Mouse (Mus musculus) spleen, adult 10 weeks (tissue): ENCODE results near the gene Mycbpap. TPM values are rescaled to one million over a fixed set of nuclear protein-coding genes. Genes with fewer than 3 reads are reported as not detected.

Source experiments
- polyA plus RNA-seq: library from polyadenylated mRNA; stranded (reverse); fragments of 350-450 nt; fragmentation: Illumina TruSeq; extraction: RNeasy Lipid Tissue Mini Kit (QIAGEN cat#74804); gene quantifications from one replicate; pipeline ENCODE4 v1.2.3, GENCODE M21; 2015; ENCODE audit warnings: low replicate concordance; ENCODE audit not compliant: insufficient read depth

Gene Mycbpap
- 0.18 TPM for polyA plus RNA-seq

GRCm38 (mm10) chr11:94521219-94521843 lies at the start of gene Mycbpap:
Gene Mycbpap, minus strand, starts transcription at chr11:94521742.

GRCm38 (mm10) chr11:94564437-94565150 lies 43.1 kb upstream of the Mycbpap start, which contains the start of gene Chad:
Gene Chad, plus strand, starts transcription at chr11:94565047.

GRCm38 (mm10) chr11:94548888-94549690 lies 27.5 kb upstream of the Mycbpap start, which contains the start of gene Rsad1:
Gene Rsad1, minus strand, starts transcription at chr11:94549255.

GRCm38 (mm10) chr11:94499661-94500152 lies 21.8 kb downstream of the Mycbpap start, which contains the start of gene Epn3:
Gene Epn3, minus strand, starts transcription at chr11:94499974.

GRCm38 (mm10) chr11:94486001-94486400 lies 35.5 kb downstream of the Mycbpap start, which contains the start of gene Spata20:
Gene Spata20, minus strand, starts transcription at chr11:94486179.

GRCm38 (mm10) chr11:94473707-94474543 lies 47.6 kb downstream of the Mycbpap start, which contains the start of gene Cacna1g:
Gene Cacna1g, minus strand, starts transcription at chr11:94474198.

Other genes with a start within 250 kb of the Mycbpap start
- not detected for gene Gm21885, start 239.9 kb downstream of the Mycbpap start, polyA plus RNA-seq
- 285 TPM for gene Luc7l3, start 199.8 kb downstream of the Mycbpap start, polyA plus RNA-seq
- gene Ankrd40, start 193.7 kb downstream of the Mycbpap start, polyA plus RNA-seq = 64.1 TPM
- gene Abcc3, start 128.7 kb downstream of the Mycbpap start, polyA plus RNA-seq = 15.6 TPM
- gene Cacna1g, start 47.5 kb downstream of the Mycbpap start, polyA plus RNA-seq = 0.76 TPM
- gene Spata20, start 35.6 kb downstream of the Mycbpap start, polyA plus RNA-seq = not detected
- not detected for gene Epn3, start 21.8 kb downstream of the Mycbpap start, polyA plus RNA-seq
- 5.6 TPM for gene Rsad1, start 27.5 kb upstream of the Mycbpap start, polyA plus RNA-seq
- gene Chad, start 43.3 kb upstream of the Mycbpap start, polyA plus RNA-seq = not detected
- 46.7 TPM for gene Acsf2, start 80.1 kb upstream of the Mycbpap start, polyA plus RNA-seq
- gene Lrrc59, start 108.0 kb upstream of the Mycbpap start, polyA plus RNA-seq = 50.7 TPM
- 31.3 TPM for gene Mrpl27, start 132.0 kb upstream of the Mycbpap start, polyA plus RNA-seq
- 1.8 TPM for gene Eme1, start 132.2 kb upstream of the Mycbpap start, polyA plus RNA-seq
- gene Xylt2, start 155.8 kb upstream of the Mycbpap start, polyA plus RNA-seq = 5.5 TPM
- gene Gm11541, start 182.8 kb upstream of the Mycbpap start, polyA plus RNA-seq = not detected
- not detected for gene Cdc34b, start 220.0 kb upstream of the Mycbpap start, polyA plus RNA-seq